Mouse (Mus musculus) mouse embryonic stem cell (cell line): Measurements from ENCODE around the gene Gnb5.
"Not testable (repeated sequence)": the region's sequence is repeated elsewhere in the genome, so short reads cannot be mapped to it uniquely, and the experiment has no call there.

Experiments
- in situ Hi-C, 2 experiments: fragments of 300-500 bp; cut with MboI; formaldehyde crosslinking; loops; 1 replicate in 1 of 2; 3 replicates in 1 of 2; pipeline ENCODE4 v1.14.3; 2019 to 2020; ENCODE audit warnings: low sequenced_read_pairs in 2 of 2, low pct_unique_long_range_greater_than_20kb in 1 of 2, mixed read lengths in 1 of 2; ENCODE audit not compliant: unreplicated experiment in 1 of 2

Gnb5 gene

GRCm38 (mm10) chr9:75338016-75338415, 31.9 kb downstream of the Gnb5 start:
- in situ Hi-C loops: no loop called here

- in situ Hi-C loops: no loop called here
Observed at GRCm38 (mm10) chr9:75342433-75342832, 36.3 kb downstream of the Gnb5 start.

GRCm38 (mm10) chr9:75347458-75347857, 41.4 kb downstream of the Gnb5 start, which contains the start of gene Bcl2l10:
Gene Bcl2l10, plus strand, starts transcription at chr9:75347758.
- in situ Hi-C loops: no loop called here

- in situ Hi-C loops: no loop called here
Observed at GRCm38 (mm10) chr9:75348066-75348465, 42.0 kb downstream of the Gnb5 start.

- in situ Hi-C loops: no loop called here
Observed at GRCm38 (mm10) chr9:75348641-75349040, 42.6 kb downstream of the Gnb5 start.

GRCm38 (mm10) chr9:75353094-75353493, 47.0 kb downstream of the Gnb5 start:
- in situ Hi-C loops: no loop called here

GRCm38 (mm10) chr9:75355783-75356182, 49.7 kb downstream of the Gnb5 start:
- in situ Hi-C loops: no loop called here

- in situ Hi-C loops: no loop called here
Observed at GRCm38 (mm10) chr9:75357087-75357654, 51.1 kb downstream of the Gnb5 start.

- in situ Hi-C loops: no loop called here
Observed at GRCm38 (mm10) chr9:75361699-75362098, 55.6 kb downstream of the Gnb5 start.

- in situ Hi-C loops: no loop called here
Observed at GRCm38 (mm10) chr9:75362201-75362600, 56.1 kb downstream of the Gnb5 start.

- in situ Hi-C loops: no loop called here
Observed at GRCm38 (mm10) chr9:75363001-75363400, 56.9 kb downstream of the Gnb5 start.

- in situ Hi-C loops: not testable (repeated sequence)
Observed at GRCm38 (mm10) chr9:75363702-75364101, 57.6 kb downstream of the Gnb5 start.

GRCm38 (mm10) chr9:75365195-75365594, 59.1 kb downstream of the Gnb5 start:
- in situ Hi-C loops: no loop called here

GRCm38 (mm10) chr9:75366191-75366590, 60.1 kb downstream of the Gnb5 start:
- in situ Hi-C loops: no loop called here

GRCm38 (mm10) chr9:75368779-75369178, 62.7 kb downstream of the Gnb5 start:
- in situ Hi-C loops: no loop called here

GRCm38 (mm10) chr9:75375606-75376005, 69.5 kb downstream of the Gnb5 start:
- in situ Hi-C loops: loop anchor here in 1 of 2 experiments (10.0 kb wide), 1 partner anchor 59 kb away; no protein-coding TSS in a partner anchor

GRCm38 (mm10) chr9:75376428-75376827, 70.3 kb downstream of the Gnb5 start:
- in situ Hi-C loops: loop anchor here in 1 of 2 experiments (10.0 kb wide), 1 partner anchor 58 kb away; no protein-coding TSS in a partner anchor

- in situ Hi-C loops: loop anchor here in 1 of 2 experiments (10.0 kb wide), 1 partner anchor 56 kb away; no protein-coding TSS in a partner anchor
Observed at GRCm38 (mm10) chr9:75378774-75379173, 72.7 kb downstream of the Gnb5 start.

GRCm38 (mm10) chr9:75382825-75383224, 76.7 kb downstream of the Gnb5 start:
- in situ Hi-C loops: no loop called here

GRCm38 (mm10) chr9:75383785-75384184, 77.7 kb downstream of the Gnb5 start:
- in situ Hi-C loops: no loop called here
